Mouse (Mus musculus) bone marrow macrophage, adult 2 months (primary cell): ENCODE measurements around the gene Srpk1.

Experiments
- CTCF ChIP-seq: IDR thresholded peaks from 2 replicates; pipeline ENCODE4 v1.5.1; 2012; ENCODE audit warnings: low read depth, mild to moderate bottlenecking, low read length, moderate library complexity
- POLR2A ChIP-seq: IDR thresholded peaks from 2 replicates; pipeline ENCODE4 v1.6.1; 2012; ENCODE audit warnings: mild to moderate bottlenecking, low read depth, low read length, borderline replicate concordance

GRCm38 (mm10) chr17:28615332-28615731 is 7.2 kb downstream of the Srpk1 start:
- TF ChIP-seq POLR2A (no peak), CTCF (no peak)
